Mouse (Mus musculus) 3T3-L1 (cell line): ENCODE measurements around the gene Prrx2.

Experiments used
- DNase-seq: peaks from one replicate; pipeline ENCODE4 v3.0.0-alpha.2; 2015; ENCODE audit warnings: low read depth, low spot score

Prrx2 gene

GRCm38 (mm10) chr2:30823385-30824153, 11.2 kb upstream of the Prrx2 start:
- DNase-seq = peak; percentile 78

GRCm38 (mm10) chr2:30826825-30827748, 7.7 kb upstream of the Prrx2 start:
- peak; percentile 86 for DNase-seq

- peak; percentile 91 for DNase-seq
Measured at GRCm38 (mm10) chr2:30827749-30828475, 6.9 kb upstream of the Prrx2 start.

GRCm38 (mm10) chr2:30829315-30829714, 5.5 kb upstream of the Prrx2 start:
- DNase-seq = no peak

GRCm38 (mm10) chr2:30830283-30830795, 4.4 kb upstream of the Prrx2 start, which contains the start of gene Asb6:
Gene Asb6, minus strand, starts transcription at chr2:30830333.
- no peak for DNase-seq

- peak; percentile 89 for DNase-seq
Measured at GRCm38 (mm10) chr2:30833644-30834043, 1.1 kb upstream of the Prrx2 start.

- DNase-seq = no peak
Measured at GRCm38 (mm10) chr2:30836238-30836990, 1.6 kb downstream of the Prrx2 start.

GRCm38 (mm10) chr2:30842615-30843014, 7.8 kb downstream of the Prrx2 start:
- DNase-seq = no peak

- peak; percentile 39 for DNase-seq
Measured at GRCm38 (mm10) chr2:30845152-30846070, 10.6 kb downstream of the Prrx2 start.

- peak; percentile 28 for DNase-seq
Measured at GRCm38 (mm10) chr2:30846236-30846635, 11.5 kb downstream of the Prrx2 start.

GRCm38 (mm10) chr2:30846723-30847122, 12.0 kb downstream of the Prrx2 start:
- DNase-seq = no peak

- peak; percentile 83 for DNase-seq
Measured at GRCm38 (mm10) chr2:30848184-30848583, 13.4 kb downstream of the Prrx2 start.

GRCm38 (mm10) chr2:30850581-30850980, 15.8 kb downstream of the Prrx2 start:
- DNase-seq = peak; percentile 25

GRCm38 (mm10) chr2:30852771-30853313, 18.1 kb downstream of the Prrx2 start:
- no peak for DNase-seq

GRCm38 (mm10) chr2:30857076-30857475, 22.3 kb downstream of the Prrx2 start:
- DNase-seq = no peak

- no peak for DNase-seq
Measured at GRCm38 (mm10) chr2:30859782-30860181, 25.0 kb downstream of the Prrx2 start.

- no peak for DNase-seq
Measured at GRCm38 (mm10) chr2:30862081-30862480, 27.3 kb downstream of the Prrx2 start.

- DNase-seq = no peak
Measured at GRCm38 (mm10) chr2:30863574-30863973, 28.8 kb downstream of the Prrx2 start.

- peak; percentile 80 for DNase-seq
Measured at GRCm38 (mm10) chr2:30864968-30865381, 30.2 kb downstream of the Prrx2 start.
